Mouse (Mus musculus): ENCODE data around the gene Ccn2.

Ccn2 gene

GRCm38 (mm10) chr10:24642796-24643580 is 47.7 kb downstream of the Ccn2 start:
- DNase-seq, result no peak

- no peak for DNase-seq
These were observed 49.9 kb downstream of the Ccn2 start for GRCm38 (mm10) chr10:24645169-24645568.
